Mouse (Mus musculus) small intestine, adult 2 months (tissue): ENCODE results near the gene Esrrg.

Experiments
- CTCF ChIP-seq: fragments of 200-500 bp; IDR thresholded peaks from 2 replicates; pipeline ENCODE4 v1.5.1; 2012; ENCODE audit warnings: low read depth, mild to moderate bottlenecking, control low read depth, inconsistent platforms, low read length, moderate library complexity, mixed read lengths; ENCODE audit not compliant: insufficient replicate concordance, insufficient read length; ENCODE audit errors: extremely low read depth
- POLR2A ChIP-seq: fragments of 200-500 bp; IDR thresholded peaks from 2 replicates; pipeline ENCODE4 v1.6.1; 2012; ENCODE audit warnings: low read depth, mild to moderate bottlenecking, control low read depth, inconsistent platforms, low read length, moderate library complexity

GRCm38 (mm10) chr1:188093724-188094123 is 485.1 kb downstream of the Esrrg start:
- TF ChIP-seq CTCF (no peak), POLR2A (no peak)
